Mouse (Mus musculus) fibroblast of lung, adult 2 months (primary cell): ENCODE data around the gene Birc5.

ENCODE experiments used
- DNase-seq: peaks from one replicate; pipeline ENCODE4 v3.0.0-alpha.2; 2011; ENCODE audit warnings: low read depth

Gene Birc5

DNA sequence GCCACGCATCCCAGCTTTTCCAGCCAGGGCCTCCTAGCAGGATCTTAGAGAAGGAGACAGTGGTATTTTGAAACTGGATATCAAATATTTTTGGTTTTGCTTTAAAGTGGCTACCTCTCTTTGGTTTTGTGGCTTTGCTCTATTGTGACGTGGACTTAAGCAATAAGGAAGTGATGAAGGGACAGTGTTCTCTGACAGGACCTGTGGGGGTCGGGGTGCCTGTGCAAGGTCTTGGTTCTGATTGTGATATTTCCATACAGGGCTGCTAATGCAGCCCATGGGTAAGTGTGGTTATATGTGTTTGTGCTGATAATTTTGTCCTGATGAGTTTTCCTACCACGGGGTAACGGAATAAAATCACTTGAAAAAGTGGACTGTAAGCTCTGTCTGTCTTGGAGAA, 6.3 kb downstream of the Birc5 start:
- no peak for DNase-seq

DNA sequence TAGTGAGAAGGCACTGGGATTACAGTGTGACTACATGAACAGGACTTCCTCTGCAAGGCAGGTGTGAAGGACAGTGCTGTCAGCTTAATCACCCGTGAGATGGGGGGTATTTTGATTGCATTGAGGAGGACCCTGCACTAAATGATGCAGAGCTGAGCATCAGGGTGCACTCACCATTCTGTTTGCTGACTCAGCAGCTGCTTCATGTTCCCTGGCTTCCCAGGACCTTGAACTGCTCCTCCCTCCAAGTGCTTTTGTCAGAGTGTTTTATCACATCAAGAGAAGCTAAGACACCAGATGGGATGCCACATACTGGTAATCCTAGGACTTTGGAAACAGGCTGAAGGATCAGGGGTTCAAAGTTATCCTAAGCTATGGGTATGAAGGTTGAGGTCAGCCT, 6.9 kb downstream of the Birc5 start:
- DNase-seq: no peak

DNA sequence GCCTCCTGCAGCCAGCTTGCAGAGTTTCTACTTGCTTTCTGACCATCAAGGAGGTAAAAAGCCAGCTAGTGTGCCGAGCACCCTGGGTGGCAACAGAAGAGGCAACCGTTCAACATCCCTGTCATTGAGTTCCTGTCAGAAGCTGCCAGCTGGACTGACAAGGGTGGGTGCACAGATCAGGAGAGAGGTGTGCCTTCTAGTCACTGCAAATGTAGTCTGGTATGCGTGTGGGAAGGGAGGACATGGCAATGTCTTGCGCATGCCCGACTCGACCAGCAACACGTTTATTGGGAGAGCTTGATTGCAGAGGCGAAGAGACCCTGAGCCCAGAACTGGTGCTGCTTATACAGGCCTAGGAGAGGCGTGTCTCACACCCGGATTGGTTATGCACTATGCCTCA, 8.4 kb downstream of the Birc5 start:
- DNase-seq: no peak

DNA sequence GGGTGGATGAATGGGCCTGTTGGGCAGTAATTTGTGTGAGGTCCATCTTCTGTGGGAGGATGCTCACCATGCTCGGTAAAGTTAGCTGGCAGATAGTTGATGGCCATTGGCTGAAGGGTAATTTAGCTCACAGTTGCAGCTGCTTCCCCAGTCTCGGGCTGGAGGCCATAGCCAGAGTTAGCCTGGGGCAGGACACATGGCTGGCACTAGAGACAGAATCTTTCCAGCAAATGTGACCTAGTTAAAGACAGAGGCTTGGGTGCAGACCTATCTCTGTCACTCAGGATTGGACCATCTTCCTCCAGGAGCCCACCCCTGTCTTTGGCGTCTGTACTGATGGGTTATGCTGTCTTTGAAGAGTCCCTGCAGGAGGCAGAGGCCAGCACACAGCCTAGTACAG, 9.3 kb downstream of the Birc5 start:
- no peak for DNase-seq

DNA sequence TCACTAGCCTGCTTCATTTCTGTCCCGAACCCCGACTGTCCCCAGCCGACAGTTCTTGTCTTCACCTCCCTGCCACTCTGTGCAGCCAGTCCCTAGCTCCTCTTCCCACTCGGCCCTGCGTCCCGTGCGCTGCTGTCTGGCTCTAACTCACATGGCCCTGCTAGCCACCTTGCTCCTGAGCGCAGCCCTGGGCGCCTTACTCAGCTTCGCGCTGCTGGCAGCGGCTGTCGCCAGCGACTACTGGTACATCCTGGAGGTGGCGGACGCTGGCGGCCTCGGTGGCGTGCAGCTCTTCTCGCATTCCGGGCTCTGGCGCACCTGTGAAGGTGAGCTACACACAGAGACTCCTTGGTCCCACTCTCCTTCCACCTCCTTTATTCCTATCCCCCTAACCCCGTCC, 11.6 kb downstream of the Birc5 start, which contains the start of gene Tmem235:
TSS of gene Tmem235 (plus strand) at position 152 of the 400 bp plus-strand sequence.
- no peak for DNase-seq

DNA sequence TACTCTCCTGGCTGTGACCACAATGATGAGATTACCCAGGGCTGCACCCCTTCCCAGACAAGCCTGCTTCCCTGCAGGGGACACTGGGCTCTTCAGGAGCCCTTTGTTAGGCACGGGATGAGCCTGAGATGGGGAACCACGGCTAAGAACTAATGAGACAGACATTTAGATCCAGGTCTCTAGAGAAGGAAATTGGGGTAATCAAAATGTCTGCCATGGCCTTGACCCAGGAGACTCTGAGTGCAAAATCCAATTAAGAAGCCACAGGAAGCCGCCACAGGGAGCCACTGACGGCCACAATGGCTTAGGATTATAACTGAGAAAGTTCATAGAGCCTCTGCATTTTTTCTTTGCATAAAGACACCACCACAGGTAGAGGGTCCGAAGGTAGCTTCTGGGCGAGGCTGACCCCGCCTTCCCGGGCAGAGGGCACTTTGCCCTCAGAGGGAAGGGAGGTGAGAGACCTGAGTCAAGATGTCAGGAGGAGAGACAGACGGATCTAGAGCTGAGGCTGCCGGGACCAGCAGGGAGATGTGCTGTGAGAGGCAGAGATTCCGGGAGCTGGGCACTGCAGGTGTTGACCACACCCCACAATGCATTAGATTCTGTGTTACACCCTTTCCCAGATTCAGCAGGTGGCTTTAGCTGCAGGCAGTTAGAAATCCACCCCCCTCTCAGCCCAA, 14.3 kb downstream of the Birc5 start:
- no peak for DNase-seq

DNA sequence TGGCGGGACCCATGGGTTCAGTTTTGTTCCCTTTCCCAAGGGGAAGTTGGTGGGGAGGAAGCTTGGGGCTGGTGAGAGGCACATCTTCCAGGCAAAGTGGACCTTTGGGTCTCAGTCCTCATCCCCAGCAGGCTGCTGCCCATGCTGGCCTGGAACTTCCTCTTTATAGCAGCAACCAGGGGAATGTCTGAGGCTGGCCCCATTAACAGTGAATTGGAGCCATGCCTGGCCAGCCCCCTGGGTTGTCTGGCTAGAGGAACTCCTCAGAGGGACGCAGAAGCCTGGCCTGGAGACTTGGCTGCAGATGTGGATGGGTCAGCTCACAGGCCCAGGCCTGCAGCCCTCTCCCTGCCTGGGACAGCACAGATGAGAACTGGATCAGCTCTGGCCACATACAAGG, 15.8 kb downstream of the Birc5 start:
- DNase-seq: no peak

DNA sequence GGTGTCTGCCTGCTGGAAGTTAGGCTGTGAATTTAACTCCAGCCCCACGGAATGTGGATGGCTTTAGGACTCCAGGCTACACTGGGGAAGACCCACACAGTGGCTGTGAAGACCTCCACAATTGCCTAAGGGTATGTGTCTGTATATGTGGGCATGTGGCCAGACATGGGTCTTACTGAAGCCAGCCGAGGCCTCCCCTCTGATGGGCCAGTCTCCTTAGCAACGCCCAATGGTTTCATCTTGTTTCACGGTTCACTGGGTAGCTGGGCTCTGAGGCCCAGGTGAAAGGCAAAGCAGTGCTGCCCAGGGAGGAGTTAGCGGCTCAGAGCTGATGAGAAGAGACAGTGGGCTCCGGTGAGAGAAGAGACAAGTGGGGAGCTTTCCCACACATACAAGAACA, 16.9 kb downstream of the Birc5 start:
- DNase-seq: no peak

DNA sequence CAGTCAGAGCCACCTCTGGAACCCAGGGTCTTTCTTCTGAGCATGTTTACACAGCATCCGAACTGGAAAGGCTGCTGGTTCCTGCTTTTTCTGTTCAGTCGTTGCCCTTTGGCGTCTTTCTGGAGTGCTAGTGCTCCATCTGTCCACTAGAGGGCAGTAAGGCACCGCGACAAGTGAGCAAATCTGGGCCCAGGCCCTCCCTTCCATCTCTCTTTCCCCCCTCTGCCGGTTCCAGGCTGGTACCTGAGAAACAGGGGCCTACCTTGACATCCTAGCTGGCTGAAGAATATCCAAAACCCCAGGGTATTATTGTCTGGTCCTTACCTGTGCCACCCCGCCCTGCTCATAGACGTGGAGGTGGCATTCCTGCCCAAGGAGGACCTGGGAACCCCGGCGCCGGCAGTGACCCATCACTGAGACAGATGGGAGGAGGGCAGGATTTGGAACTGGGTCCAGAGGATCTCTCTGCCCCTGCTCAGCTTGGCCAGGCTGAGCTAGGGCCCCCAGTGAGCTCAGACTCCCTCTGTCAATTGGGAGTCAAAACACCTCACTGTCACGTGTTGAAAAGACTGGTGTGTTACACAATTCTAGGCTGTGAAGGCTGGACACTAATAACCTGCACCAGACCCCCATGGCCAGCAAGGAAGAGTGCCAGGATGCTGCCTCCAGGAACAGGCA, 21.8 kb downstream of the Birc5 start:
- no peak for DNase-seq

DNA sequence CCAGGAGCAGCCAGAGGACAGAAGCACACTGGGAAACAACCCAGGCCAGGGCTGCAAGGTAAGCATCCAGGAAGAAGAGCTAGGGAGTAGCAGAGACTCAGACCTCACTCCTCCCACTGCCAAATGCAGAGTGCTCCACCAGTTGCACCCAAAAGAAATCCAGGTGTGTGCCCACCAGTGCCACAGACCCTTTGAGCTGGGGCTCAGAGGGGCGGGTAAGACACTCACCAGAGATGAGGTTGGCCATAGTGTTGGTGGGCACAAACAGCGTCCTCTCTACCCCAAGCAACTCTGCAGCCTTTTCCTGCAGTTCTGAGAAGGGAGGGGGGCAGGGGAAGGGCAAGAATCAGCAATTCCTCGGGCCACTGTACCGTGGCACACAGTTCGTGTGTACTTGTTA, 22.3 kb downstream of the Birc5 start:
- DNase-seq: no peak

DNA sequence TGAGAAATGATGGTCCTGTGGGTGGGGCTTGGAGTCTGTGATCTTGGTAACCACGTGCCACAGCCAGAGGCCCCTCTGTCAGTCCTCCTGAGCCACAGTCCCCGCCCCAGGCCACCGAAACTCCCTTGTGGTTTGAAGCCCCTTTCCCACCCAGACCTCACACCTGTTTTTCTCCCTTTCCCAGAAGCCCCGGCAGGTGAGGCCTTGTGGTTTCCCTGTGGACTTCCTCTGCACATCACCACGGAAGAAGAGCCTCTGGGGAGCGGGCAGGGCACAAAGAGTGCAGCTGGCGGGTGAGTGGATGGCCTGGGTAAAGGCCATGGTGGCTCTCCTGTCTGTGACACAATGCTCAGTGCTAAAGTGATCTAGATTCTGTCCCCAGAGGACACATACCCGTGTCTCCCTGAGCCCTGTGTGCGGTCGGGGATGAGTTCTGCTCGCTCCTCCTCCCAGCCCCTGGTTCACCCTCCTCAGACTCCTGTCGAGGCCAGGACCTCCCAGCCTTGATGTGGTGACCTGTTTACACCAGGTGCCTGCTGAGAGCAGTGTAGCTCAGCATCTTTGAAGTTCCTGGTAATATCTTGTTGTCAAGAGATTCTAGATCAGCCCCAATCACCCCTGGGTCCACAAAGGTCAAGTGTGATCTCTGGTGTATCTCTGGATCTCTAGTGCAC, 23.0 kb downstream of the Birc5 start:
- DNase-seq: no peak

DNA sequence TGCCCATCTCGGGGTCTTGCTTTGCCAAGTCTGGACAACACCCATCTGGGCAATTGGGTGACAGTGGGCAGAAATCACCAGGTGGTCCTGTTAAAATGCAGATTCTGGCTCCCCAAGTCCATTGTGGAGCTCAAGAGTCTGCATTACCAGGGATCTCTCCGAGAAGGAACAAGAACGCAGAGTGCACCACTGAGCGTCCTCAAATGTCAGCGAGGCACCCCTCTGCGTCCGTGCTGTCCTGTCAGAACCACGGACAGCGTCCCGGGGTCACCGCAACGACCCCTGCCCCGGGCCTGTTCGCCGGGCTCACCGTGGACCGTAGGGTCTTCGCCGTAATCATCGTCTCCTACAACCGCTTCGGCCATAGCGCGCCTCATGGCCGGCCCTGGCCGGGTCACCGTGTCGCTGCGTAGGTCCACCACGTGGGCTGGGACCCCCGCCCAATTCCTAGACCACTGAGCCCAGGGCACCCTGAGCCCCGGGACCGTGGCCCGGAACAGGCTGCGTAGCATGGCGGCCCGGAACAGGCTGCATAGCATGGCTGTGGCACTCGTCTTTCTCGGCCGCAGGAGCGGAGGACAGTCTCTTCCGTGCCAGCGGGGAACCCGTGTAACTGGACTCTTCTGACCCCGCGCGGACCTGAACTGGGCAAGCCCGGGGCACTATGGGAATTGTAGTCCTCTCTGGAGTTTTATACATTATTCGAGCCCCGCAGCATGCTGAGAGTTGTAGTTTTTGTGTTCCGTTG, 24.0 kb downstream of the Birc5 start, which contains the start of gene Tha1:
TSS of gene Tha1 (minus strand) at position 621 of the 748 bp plus-strand sequence.
- no peak for DNase-seq

DNA sequence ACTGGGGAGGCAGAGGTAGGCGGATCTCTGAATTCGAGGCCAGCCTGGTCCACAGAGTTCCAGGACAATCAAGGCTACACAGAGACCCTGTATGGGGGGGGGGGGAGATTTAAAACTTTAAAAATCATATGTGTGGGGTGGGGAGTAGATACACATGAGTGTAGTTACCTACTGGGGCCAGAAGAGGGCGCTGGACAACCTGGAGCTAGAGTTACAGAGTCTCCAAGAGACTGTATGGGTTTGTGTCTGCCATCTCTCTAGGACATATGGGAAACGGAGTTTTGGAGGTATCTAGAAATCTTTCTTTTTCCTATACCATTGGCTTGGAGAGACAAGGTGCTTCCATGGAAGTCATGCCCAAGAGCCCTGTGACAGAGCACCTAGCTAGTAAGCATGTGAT, 25.4 kb downstream of the Birc5 start:
- DNase-seq: no peak

DNA sequence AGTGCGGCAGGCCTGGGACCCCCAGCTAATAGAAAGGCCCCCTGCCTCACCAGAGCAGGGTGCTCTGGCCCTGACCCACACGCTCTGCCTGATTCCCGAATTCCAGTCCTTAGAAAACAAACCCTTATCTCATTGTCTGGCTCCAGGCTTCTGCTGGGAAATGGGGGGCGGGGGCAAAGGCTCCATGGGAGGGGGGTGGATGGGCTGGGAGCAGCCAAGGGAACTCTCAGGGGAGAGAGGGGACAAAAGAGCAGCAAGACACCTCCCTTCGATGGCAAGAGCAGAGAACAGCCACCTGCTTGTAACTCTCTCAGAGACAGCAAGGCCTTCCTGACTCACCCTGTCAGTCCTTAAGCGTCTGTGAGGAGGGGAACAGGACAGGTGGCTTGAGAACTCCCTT, 26.6 kb downstream of the Birc5 start:
- no peak for DNase-seq

DNA sequence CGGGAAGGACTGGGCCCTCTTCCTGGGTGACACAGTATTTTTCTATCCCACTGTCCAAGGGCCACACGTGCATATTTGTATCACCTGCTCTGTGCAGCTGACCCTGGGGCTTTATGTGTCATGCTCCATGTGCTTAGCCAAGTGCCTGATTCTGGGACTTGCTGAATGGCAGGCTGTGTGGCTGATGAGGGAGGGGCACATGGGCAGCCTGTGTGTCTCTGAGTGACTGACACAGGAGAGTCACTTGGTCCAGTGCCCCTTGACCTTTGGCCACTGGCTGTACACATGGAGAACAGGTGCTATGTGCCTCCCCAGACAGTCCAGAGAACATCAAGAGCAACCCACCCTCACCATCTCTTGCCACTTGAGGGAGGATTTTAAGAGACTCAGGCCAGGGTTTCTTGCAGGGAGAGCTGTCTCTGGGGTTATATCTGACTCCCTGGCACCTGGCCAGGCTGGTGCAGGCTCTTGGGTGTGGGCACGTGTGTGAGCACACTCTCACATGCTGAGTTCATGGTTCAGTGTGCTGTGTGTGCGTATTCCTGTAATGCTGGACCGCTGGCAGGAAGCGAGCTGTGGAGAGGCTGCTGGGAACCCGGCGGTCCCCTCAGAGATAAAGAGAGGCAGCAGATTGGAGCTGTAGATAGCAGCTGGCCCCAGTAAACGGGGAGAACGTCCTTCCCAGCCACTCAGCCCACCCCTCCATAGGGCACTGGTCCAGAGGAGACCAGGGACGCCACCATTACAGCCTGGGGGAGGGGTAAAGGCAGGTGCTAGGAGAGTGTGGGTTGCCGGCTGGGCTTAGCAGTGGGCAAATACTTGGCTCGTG, 29.1 kb downstream of the Birc5 start:
- DNase-seq: no peak

DNA sequence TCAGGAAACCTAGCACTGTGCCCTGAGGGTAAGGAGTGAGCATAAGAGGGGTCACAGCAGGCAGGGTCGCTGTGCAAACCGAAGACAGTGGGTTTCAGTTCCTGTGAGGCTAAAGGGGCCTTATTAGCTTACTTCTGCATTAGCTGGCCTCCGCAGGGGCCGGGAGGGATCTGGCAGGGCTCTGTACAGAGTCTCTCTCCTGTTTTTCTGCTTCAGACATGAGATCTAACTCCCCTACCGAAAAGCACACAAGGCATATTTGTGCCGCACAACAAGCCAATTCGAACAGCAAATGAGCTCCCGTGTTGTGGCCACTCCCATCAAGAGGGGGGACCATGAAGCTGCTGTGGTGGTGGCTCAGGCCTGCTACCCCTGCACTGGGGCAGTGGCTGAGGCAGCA, 29.8 kb downstream of the Birc5 start:
- DNase-seq: no peak

DNA sequence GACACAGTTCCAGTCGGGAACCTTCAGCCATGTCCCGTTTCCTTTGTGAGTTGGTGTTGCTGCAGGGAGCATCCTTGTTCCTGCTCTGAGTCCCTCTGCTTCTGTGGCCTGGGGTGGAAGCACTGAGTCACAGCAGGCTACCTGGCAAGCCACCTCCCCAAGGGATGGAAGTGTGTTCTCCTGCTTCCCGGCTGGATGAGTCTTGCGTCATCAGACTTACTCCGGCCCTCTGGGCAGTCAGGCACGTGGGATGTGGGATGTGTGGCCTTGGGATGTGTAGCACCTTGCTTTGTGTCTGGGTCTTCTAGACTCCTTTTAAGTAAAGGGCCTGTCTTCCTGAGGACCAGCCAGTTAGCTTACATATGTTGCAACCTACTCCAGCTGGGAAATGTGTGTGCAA, 30.6 kb downstream of the Birc5 start:
- DNase-seq: no peak

DNA sequence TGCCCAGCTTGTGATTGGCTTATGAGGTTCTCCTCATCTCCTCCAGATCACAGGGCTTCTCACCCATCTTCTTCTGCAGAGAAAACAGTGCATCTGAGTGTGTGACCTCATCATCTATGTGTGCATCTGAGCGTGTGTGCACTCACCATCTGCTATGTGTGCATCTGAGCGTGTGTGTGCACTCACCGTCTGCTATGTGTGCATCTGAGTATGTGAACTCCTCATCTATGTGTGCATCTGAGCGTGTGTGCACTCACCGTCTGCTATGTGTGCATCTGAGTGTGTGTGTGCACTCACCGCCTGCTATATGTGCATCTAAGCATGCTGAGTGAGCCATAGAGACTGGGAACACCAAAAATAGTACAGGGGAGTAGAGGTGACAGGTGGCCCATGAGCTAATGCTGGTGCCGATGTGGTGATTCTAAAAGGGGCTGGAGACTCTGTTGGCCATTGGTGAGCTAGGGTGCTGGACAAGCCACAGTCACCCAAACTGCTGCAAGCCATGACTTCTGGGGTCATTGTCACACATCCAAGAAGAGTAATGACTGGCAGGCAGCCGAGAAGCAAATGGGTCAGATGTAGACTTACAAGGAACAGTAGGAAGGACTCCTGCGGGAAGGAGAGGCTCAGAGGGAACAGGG, 31.4 kb downstream of the Birc5 start:
- DNase-seq: no peak

DNA sequence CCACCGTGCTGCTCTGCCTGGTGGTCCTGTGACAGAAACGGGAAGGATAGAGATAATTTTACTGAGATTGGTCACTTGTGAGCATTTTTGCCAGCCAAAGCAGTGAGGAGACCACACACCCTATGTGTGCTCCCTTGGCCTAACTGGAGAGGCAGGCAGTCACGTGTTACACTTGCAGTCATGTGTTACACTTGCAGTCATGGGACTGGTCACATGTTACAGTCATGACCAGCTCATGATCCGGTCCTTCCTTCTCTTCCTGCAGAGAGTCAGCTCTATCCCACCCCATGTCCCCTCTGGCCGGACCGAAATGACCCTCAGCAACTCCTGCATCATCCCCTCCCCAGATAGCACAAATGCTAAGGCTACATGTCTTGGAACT, 31.9 kb downstream of the Birc5 start:
- DNase-seq: no peak

DNA sequence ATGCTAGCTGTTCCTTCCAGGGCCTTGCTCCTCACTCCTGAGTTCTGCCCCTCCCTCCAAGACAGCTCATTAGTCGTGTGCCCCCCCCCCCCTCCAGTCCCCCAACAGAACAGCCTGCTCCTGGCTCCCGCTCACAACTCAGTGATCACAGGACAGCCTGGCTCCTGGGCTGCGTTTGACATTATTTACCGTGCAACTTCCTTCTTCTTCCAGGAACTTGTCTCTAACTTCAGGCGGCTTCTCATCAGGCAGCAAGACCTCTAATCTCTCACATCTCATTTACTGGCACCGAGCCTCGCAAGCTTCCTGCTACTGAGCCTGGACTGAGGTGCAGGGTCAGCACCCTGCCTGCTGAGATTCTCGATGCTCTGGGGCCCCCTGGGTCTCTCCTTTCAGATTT, 32.7 kb downstream of the Birc5 start:
- DNase-seq: no peak

DNA sequence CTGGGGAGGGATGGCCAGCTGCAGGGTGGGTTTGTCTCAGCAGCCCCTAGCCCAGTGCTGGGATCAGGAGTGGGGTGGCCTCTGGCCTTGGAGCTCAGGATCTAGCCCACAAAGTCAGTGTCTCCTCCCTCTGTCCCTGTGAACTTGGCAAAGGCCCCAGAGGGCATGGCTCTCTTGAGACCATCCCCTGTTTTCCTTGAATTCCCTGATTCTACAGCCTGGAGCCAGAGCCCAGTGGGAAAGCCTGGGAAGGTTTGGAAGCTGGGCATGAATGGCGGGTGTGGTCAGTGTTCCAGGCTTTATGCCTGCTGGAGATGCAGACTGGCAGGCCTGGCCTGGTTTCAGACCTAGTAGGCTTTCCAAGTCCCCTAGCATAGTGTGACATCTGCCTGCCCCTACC, 33.2 kb downstream of the Birc5 start:
- no peak for DNase-seq
